Mouse (Mus musculus): Measurements from ENCODE around the gene Fbxo36. TPM values are rescaled to one million over a fixed set of nuclear protein-coding genes. Genes with fewer than 3 reads are reported as not detected.

The Fbxo36 gene
- polyA plus RNA-seq, 1 experiment from 2014 or later = 9.2 TPM

DNA sequence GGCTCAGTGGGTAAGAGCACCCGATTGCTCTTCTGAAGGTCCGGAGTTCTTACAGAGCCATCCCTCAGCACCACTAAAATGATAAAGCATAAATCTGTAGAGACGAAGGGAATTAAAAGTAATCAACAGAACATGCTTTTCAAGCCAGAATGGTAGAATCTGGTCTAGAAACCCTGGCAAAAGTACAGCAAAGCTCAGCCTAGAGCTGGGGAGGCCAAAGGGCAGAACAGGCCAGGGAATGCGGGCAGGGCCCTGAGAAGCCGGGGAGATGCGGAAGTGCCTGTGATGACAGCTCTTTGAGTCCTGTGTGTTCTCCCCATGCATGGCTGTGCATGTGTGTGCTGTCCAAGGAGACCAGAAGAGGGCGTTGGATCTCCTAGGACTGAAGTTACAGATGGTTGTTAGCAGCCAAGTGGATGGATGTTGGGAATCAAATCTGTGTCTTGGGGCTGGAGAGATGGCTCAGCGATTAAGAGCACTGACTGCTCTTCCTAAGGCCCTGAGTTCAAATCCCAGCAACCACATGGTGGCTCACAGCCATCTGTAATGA, 40.0 kb downstream of the Fbxo36 start:
- 92% methylated on average over 8 of the region's 8 CpGs for WGBS
- Histone ChIP-seq H3K27ac (replicated peaks) (no peak overlapping the region), H3K27me3 (no peaks in the 10 kb centered on the region), H3K4me3 (no peak overlapping the region), H3K36me3 (no peaks in the 10 kb centered on the region), H3K4me1 (no peaks in the 10 kb centered on the region), H3K9me3 (no peaks in the 10 kb centered on the region), H3K4me2 (replicated peaks) (no peak overlapping the region), H3K9ac (replicated peaks) (no peak overlapping the region)
- no peak for ATAC-seq (ENCODE audit: low FRiP score, low read depth)

DNA sequence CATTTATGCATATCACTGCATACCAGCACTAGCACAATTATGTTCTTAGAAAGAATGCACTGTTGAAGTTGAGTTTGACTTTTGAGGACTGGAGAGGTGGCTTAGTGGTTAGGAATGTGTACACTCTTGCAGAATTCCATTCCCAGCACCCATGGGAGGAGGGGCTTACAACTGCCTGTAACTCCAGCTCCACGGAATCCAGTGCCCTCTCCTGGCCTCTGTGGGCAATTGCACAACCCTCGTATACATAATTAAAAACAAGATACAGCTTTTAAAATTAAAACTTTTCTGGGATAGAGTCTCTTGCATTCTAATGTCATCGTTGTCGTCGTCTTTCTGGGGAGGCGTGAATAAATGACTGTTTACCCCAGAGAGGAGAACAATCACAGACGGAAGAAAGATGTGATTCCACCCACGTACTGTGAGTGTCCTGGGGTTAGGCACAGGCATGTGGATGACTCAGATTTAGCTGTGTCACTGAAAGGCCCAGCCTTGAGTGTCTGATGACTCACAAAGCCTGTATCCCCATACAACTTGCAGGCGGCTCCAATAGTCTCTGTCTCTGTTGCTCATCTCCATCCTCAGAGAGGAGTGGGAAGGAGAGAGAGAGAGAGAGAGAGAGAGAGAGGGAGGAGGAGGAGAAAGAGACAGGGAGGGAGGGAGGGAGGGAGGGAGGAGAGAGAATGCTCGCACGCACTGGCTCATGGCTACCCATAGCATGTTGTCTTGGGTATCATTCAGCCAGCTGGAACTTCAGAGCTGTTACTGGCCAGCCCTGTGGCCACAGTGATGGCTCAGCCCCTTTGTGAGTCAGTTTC, 41.8 kb downstream of the Fbxo36 start:
- Histone ChIP-seq H3K9ac (replicated peaks) (no peak overlapping the region), H3K4me3 (no peak overlapping the region), H3K9me3 (no peaks in the 10 kb centered on the region), H3K4me2 (replicated peaks) (no peak overlapping the region), H3K27ac (replicated peaks) (no peak overlapping the region), H3K27me3 (no peaks in the 10 kb centered on the region), H3K36me3 (no peaks in the 10 kb centered on the region), H3K4me1 (no peaks in the 10 kb centered on the region)
- 68% methylated on average over 11 of the region's 11 CpGs for WGBS
- no peak for ATAC-seq (ENCODE audit: low FRiP score, low read depth)

DNA sequence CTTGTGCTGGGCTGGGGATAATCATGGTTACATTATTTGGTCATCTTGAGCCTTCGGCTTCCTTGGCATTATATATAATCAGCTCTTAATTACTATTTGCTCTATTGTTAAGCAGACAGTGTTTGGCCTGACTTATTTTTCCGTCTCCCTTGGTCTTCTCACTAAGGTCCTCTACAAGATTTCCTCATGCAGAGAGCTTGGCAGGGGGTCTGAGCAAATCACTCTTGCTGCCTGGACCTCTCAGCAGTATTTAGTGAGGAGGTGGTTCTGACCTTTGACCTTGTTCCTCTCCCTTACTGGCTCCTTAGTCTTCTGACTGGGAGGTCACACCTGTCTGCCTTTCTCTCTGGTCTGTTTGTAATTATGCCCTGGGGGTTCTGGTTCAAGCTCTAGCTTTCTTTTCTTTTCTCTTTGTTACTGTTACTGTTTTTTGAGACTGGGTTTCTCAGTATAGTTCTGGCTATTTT, 42.5 kb downstream of the Fbxo36 start:
- no peak overlapping the region for H3K9ac ChIP-seq (replicated peaks)
- no peaks in the 10 kb centered on the region for H3K36me3 ChIP-seq
- H3K4me1 ChIP-seq = no peaks in the 10 kb centered on the region
- no peaks in the 10 kb centered on the region for H3K27me3 ChIP-seq
- ATAC-seq (ENCODE audit: low FRiP score, low read depth) = no peak
- H3K27ac ChIP-seq (replicated peaks) = no peak overlapping the region
- 26% methylated on average over 2 of the region's 2 CpGs for WGBS
- H3K4me2 ChIP-seq (replicated peaks) = no peak overlapping the region
- H3K9me3 ChIP-seq = no peaks in the 10 kb centered on the region
- H3K4me3 ChIP-seq = no peak overlapping the region

DNA sequence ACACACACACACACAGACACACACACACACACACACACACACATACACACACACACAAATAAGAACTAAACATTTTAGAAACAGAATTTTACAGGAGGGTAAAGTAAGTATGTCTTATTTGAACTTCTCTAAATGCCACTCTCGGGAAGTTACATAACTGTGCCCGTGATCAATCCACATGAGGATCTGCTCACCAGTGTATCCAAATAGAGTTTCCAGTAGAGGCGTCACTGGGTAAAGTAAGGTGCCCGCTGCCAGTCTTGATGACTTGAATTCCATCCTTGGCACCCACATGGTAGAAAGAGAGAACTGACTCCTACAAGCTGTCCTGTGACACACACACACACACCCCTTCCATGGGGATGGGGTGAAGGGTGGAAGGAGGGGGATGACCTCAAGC, 43.3 kb downstream of the Fbxo36 start:
- no peaks in the 10 kb centered on the region for H3K4me1 ChIP-seq
- H3K27ac ChIP-seq (replicated peaks) = no peak overlapping the region
- H3K9me3 ChIP-seq = no peaks in the 10 kb centered on the region
- H3K36me3 ChIP-seq = no peaks in the 10 kb centered on the region
- H3K27me3 ChIP-seq = no peaks in the 10 kb centered on the region
- ATAC-seq (ENCODE audit: low FRiP score, low read depth) = no peak
- H3K9ac ChIP-seq (replicated peaks) = no peak overlapping the region
- WGBS = 89% methylated on average over 4 of the region's 4 CpGs
- no peak overlapping the region for H3K4me2 ChIP-seq (replicated peaks)
- H3K4me3 ChIP-seq = no peak overlapping the region

DNA sequence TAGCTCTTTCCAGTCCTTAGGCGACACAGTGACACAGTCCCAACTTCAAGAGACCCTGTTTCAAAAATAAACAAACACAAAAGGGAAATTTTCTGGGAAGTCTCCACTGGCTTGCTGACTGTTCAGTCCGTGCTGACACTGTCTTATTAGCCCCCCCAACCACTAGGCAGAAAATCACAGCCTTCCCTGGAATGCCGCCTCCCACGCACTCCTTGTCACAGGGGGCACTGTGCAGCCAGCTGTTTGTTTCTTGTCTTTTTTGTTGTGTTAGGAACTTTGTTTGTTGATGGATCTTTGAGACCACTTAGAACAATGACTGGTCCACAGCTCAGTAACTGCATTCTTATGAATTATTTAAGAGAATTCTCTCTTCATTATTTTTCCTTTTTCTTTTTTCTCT, 44.2 kb downstream of the Fbxo36 start:
- Histone ChIP-seq H3K9me3 (no peaks in the 10 kb centered on the region), H3K4me3 (no peak overlapping the region), H3K27me3 (no peaks in the 10 kb centered on the region), H3K9ac (replicated peaks) (no peak overlapping the region), H3K27ac (replicated peaks) (no peak overlapping the region), H3K36me3 (no peaks in the 10 kb centered on the region), H3K4me1 (no peaks in the 10 kb centered on the region), H3K4me2 (replicated peaks) (no peak overlapping the region)
- 76% methylated on average over 4 of the region's 4 CpGs for WGBS
- no peak for ATAC-seq (ENCODE audit: low FRiP score, low read depth)

DNA sequence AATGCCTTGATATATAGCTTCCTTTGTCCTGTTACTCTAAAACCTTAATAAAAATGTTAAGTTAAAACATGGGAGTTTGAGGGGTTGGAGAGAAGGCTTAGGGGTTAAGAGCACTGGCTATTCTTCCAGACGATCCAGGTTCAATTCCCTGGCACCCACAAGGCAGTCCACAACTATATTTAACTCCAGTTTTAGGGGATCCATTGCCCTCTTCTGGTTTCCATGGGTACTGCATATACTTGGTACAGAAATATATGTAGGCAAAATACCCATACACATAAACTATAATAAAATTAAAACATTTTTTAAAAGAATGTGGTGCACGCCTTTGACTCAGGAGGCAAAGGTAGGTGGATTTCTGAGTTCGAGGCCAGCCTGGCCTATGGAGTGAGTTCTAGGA, 45.5 kb downstream of the Fbxo36 start:
- no peak overlapping the region for H3K27ac ChIP-seq (replicated peaks)
- no peak overlapping the region for H3K4me3 ChIP-seq
- peaks cover 11% of the 10 kb centered on the region for H3K4me1 ChIP-seq
- no peaks in the 10 kb centered on the region for H3K36me3 ChIP-seq
- WGBS = 90% methylated on average over 3 of the region's 3 CpGs
- H3K9me3 ChIP-seq = no peaks in the 10 kb centered on the region
- no peak for ATAC-seq (ENCODE audit: low FRiP score, low read depth)
- no peak overlapping the region for H3K9ac ChIP-seq (replicated peaks)
- H3K4me2 ChIP-seq (replicated peaks) = no peak overlapping the region
- no peaks in the 10 kb centered on the region for H3K27me3 ChIP-seq

DNA sequence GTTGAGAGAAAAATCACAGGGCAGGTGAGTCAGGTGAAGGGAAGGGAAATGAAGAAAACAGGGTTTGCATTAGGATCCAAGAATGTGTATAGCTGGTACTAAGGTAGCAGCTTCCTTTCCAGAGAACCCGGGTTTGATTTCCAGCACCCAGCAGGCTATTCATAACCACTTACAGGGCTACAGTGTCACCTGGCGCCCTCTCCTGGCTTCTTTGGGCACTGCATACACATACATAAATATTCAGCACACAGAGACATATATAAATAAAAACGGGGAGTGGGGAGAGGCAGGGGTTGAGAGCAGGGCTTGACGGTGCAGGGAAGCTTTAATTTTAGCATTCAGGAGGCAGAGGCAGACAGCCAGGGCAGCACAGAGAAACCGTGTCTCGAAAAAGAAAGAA, 46.3 kb downstream of the Fbxo36 start:
- Histone ChIP-seq H3K4me2 (replicated peaks) (no peak overlapping the region), H3K4me1 (peaks cover 17% of the 10 kb centered on the region), H3K9me3 (no peaks in the 10 kb centered on the region), H3K27ac (replicated peaks) (no peak overlapping the region), H3K4me3 (no peak overlapping the region), H3K36me3 (no peaks in the 10 kb centered on the region), H3K27me3 (no peaks in the 10 kb centered on the region), H3K9ac (replicated peaks) (no peak overlapping the region)
- no peak for ATAC-seq (ENCODE audit: low FRiP score, low read depth)
- 87% methylated on average over 6 of the region's 6 CpGs for WGBS

DNA sequence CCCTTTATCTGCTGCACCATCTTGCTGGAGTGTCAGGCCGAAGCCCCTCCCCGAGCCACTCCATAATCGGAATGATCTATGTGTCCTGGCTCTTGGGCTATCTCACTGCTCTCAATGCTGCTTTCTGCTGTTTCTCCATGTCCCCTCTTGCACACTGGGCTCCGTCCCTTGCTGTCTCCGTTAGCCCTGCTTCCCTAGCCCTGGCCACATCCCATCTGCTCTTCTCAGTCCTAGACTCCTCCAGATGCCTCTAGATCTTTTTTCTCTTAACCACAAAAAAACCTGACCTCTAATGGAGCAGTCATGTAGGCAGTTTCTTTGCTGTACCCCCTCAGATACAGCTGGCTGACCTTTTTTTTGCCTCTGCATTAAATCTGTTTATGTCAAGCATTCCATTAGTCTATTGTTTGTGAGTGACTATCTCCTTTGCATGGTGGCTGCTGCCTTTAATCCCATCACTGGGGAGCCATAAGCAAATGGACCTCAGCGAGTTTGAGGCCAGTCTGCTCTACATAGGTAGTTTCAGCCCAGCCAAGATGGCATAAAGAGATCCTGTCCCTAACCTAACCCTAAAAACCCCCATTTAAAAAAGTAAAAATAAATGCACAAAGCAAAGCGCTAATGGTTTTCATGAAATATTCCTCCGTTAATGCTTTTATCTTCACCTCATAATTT, 49.8 kb downstream of the Fbxo36 start:
- Histone ChIP-seq H3K27ac (replicated peaks) (peak overlapping the region; percentile 92), H3K4me2 (replicated peaks) (peak overlapping the region; percentile 15; the same call in 1 of the 2 replicates), H3K9ac (replicated peaks) (0 out of 2 replicates have a peak overlapping the region, but pooled peaks have one; percentile 11), H3K9me3 (no peaks in the 10 kb centered on the region), H3K4me1 (peaks cover 17% of the 10 kb centered on the region), H3K27me3 (no peaks in the 10 kb centered on the region), H3K4me3 (no peak overlapping the region), H3K36me3 (no peaks in the 10 kb centered on the region)
- WGBS = 34% methylated on average over 8 of the region's 8 CpGs
- ATAC-seq (ENCODE audit: low FRiP score, low read depth) = peak; percentile 77

DNA sequence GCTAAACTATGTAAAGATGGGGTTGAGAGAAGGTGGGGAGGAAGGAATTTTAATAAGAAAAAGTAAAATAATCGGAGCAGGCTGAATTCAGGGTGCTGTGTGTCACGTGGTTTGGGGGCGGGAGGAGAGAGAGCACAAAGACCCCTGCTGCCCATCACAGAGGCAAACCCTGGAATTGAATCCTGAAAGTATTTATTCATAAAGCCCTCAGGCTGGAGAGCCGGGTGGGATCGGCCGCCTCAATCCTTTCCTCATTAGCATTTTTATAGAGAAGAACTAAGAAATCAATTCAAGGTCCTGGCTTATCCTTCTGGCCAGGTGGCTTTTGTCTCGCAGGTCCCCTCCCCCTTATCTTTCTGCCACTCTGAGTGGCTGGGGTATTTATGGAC, 50.4 kb downstream of the Fbxo36 start:
- Histone ChIP-seq H3K36me3 (no peaks in the 10 kb centered on the region), H3K4me2 (replicated peaks) (peak overlapping the region; percentile 15), H3K27ac (replicated peaks) (peak overlapping the region; percentile 92), H3K4me3 (no peak overlapping the region), H3K9ac (replicated peaks) (0 out of 2 replicates have a peak overlapping the region, but pooled peaks have one; percentile 11), H3K9me3 (no peaks in the 10 kb centered on the region), H3K27me3 (no peaks in the 10 kb centered on the region), H3K4me1 (peaks cover 17% of the 10 kb centered on the region)
- WGBS = 7% methylated on average over 7 of the region's 7 CpGs
- ATAC-seq (ENCODE audit: low FRiP score, low read depth) = peak; percentile 92

DNA sequence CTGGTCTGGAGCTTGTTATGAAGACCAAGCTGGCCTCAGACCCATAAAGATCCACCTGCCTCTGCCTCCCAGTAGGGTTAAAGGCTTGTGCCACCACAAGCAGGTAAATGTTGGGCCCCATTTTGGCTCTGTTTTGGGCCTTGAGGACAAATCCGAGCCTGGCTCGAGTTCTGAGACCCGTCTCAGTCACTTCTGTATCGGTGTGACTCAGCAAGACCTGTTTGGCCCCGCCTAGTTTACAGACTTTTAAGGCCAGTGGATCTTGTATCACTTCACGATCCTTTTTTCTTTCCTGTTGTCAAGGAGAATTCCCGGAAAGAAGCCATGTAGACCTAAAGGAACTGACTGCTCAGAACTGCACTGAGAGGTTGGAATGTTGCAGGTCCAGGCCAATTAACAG, 50.9 kb downstream of the Fbxo36 start:
- H3K4me2 ChIP-seq (replicated peaks) = peak overlapping the region; percentile 15
- H3K27me3 ChIP-seq = no peaks in the 10 kb centered on the region
- no peaks in the 10 kb centered on the region for H3K36me3 ChIP-seq
- no peak overlapping the region for H3K9ac ChIP-seq (replicated peaks)
- peak; percentile 35 for ATAC-seq (ENCODE audit: low FRiP score, low read depth)
- no peak overlapping the region for H3K4me3 ChIP-seq
- no peaks in the 10 kb centered on the region for H3K9me3 ChIP-seq
- H3K4me1 ChIP-seq = peaks cover 17% of the 10 kb centered on the region
- peak overlapping the region; percentile 92 for H3K27ac ChIP-seq (replicated peaks)
- 61% methylated on average over 7 of the region's 7 CpGs for WGBS

DNA sequence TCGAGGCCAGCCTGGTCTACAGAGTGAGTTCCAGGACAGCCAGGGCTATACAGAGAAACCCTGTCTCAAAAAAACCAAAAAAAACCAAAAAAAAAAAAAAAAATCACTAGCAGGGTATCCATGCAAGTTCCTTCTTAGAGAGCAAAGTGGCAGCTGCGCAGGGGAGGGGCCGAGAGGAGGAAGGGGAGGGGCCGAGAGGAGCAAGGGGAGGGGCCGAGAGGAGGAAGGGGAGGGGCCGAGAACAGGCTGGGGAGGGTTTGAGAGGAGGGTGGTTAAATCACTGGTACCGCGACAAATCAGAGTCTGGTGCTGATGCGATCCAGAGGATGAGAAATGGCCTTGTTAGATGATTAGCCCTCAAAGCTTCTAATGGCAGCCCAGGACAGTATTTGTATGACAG, 52.1 kb downstream of the Fbxo36 start:
- 89% methylated on average over 9 of the region's 9 CpGs for WGBS
- no peak overlapping the region for H3K4me3 ChIP-seq

DNA sequence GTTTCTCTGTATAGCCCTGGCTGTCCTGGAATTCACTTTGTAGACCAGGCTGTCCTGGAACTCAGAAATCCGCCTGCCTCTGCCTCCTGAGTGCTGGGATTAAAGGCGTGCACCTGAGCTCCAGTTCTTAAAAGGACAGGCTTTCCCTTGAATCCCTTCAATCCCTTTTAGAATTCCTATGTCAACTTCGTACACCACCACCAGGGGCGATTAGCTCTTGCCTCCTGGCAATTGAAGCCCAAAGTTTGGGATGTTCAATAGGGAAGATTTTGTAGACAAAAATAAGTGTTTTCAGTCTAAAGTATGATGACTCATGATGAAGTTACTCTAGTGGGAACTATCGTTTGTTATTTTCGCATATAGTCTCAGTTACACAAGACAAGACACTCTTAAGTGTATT, 57.7 kb downstream of the Fbxo36 start:
- H3K9ac ChIP-seq (replicated peaks) = no peak overlapping the region
- no peak overlapping the region for H3K27ac ChIP-seq (replicated peaks)
- no peak for ATAC-seq (ENCODE audit: low FRiP score, low read depth)
- H3K4me2 ChIP-seq (replicated peaks) = no peak overlapping the region
- 85% methylated on average over 6 of the region's 6 CpGs for WGBS
- no peaks in the 10 kb centered on the region for H3K4me1 ChIP-seq
- no peaks in the 10 kb centered on the region for H3K36me3 ChIP-seq
- no peak overlapping the region for H3K4me3 ChIP-seq
- H3K27me3 ChIP-seq = no peaks in the 10 kb centered on the region
- H3K9me3 ChIP-seq = no peaks in the 10 kb centered on the region

More for the DNA sequence above, 52.1 kb downstream of the Fbxo36 start:
- no peak overlapping the region for H3K27ac ChIP-seq (replicated peaks)
- H3K4me2 ChIP-seq (replicated peaks) = no peak overlapping the region
- no peak for ATAC-seq (ENCODE audit: low FRiP score, low read depth)
- no peaks in the 10 kb centered on the region for H3K9me3 ChIP-seq
- H3K27me3 ChIP-seq = no peaks in the 10 kb centered on the region
- H3K4me1 ChIP-seq = peaks cover 17% of the 10 kb centered on the region
- H3K9ac ChIP-seq (replicated peaks) = no peak overlapping the region
- H3K36me3 ChIP-seq = no peaks in the 10 kb centered on the region
